ENCODE assay signal across 8 mouse cellular contexts in the genomic region with DNA sequence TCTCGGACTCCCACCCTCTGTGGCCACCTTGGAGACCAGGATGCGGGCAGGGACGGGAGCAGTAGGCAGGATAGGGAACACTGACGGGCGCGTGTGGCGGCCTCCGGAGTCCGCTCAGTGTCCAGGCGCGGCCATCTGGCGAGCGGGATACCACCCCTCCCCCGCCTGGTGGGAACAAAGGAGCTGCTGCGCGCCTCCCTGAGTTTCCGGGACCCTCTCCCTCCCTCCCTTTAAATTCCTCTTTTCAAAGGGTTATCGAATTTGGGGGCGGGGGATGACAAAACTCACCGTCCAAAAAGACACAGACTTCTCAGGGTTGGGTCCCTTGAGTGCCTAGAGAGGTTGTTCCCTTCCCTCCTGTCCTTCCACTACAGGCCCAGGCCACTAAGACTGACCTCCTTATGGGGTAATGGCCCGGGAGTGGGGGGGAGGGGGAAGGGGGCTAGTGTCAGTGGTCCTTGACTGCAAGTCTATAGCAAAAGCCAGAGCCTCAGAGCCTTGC. TPM values are rescaled to one million over a fixed set of nuclear protein-coding genes. Genes with fewer than 3 reads are reported as not detected.
DNase-seq lines count a peak whose midpoint lies in the region; ATAC-seq and TF ChIP-seq lines count a peak whose summit lies in the region.

No protein-coding gene starts in this region.

- peaks cover 71% of the 10 kb centered on the region for H3K4me1 ChIP-seq in heart, embryonic 10.5 days
- peaks cover 69% of the 10 kb centered on the region for H3K4me1 ChIP-seq in E14TG2a.4 (replicated peaks; ENCODE audit: low read depth, low read length)
- H3K4me1 ChIP-seq in forebrain, embryonic 12.5 days, result peaks cover 51% of the 10 kb centered on the region
- H3K4me1 ChIP-seq in liver, embryonic 13.5 days (replicated peaks), result peaks cover 54% of the 10 kb centered on the region

- H3K36me3 ChIP-seq in heart, embryonic 10.5 days, result peaks cover 26% of the 10 kb centered on the region
- H3K36me3 ChIP-seq in E14TG2a.4 (ENCODE audit: insufficient read depth, low read length), result peaks cover 34% of the 10 kb centered on the region
- peaks cover 25% of the 10 kb centered on the region for H3K36me3 ChIP-seq in forebrain, embryonic 12.5 days (replicated peaks)
- H3K36me3 ChIP-seq in liver, embryonic 13.5 days, result peaks cover 28% of the 10 kb centered on the region

- H3K4me3 ChIP-seq in heart, embryonic 10.5 days, result peak overlapping the region; percentile 84
- H3K4me3 ChIP-seq in E14TG2a.4 (replicated peaks; ENCODE audit: low read length), result peak overlapping the region; percentile 96
- H3K4me3 ChIP-seq in forebrain, embryonic 12.5 days (replicated peaks), result peak overlapping the region; percentile 90
- H3K4me3 ChIP-seq in liver, embryonic 13.5 days (replicated peaks), result peak overlapping the region; percentile 75

- no peak for DNase-seq in heart, embryonic 10.5 days (ENCODE audit: low spot score)
- DNase-seq in heart, postnatal 10 days, result no peak
- no peak for DNase-seq in liver, embryonic 13.5 days
- DNase-seq in frontal cortex, postnatal 14 days (ENCODE audit: low spot score in 2 of 2), result no peak
- no peak for DNase-seq in urinary bladder, postnatal 36 days (ENCODE audit: low spot score in 2 of 2)
- no peak for DNase-seq in spleen, postnatal 14 days (ENCODE audit: low spot score in 2 of 2)

- peak overlapping the region; percentile 96 for H3K9ac ChIP-seq in forebrain, embryonic 12.5 days
- peak overlapping the region; percentile 86 for H3K9ac ChIP-seq in liver, embryonic 13.5 days

- intact Hi-C loops in heart, postnatal 10 days (cut with DNase I), result loop anchor here (5.0 kb wide), 1 partner anchor 82 kb away; no protein-coding TSS in a partner anchor

- WGBS in heart, embryonic 10.5 days, result under 1% methylated on average over 21 of the region's 21 CpGs
- under 1% methylated on average over 21 of the region's 21 CpGs for WGBS in forebrain, embryonic 12.5 days
- 1% methylated on average over 21 of the region's 21 CpGs for WGBS in liver, embryonic 13.5 days (ENCODE audit: insufficient replicate concordance)

- peak overlapping the region; percentile 95 for H3K27ac ChIP-seq in heart, embryonic 10.5 days
- H3K27ac ChIP-seq in forebrain, embryonic 12.5 days, result peak overlapping the region; percentile 99
- peak overlapping the region; percentile 77 for H3K27ac ChIP-seq in liver, embryonic 13.5 days

- TF ChIP-seq CTCF in E14TG2a.4 (conservative IDR thresholded peaks at IDR 0.05; ENCODE audit: low read length), result no peak

- no peaks in the 10 kb centered on the region for H3K27me3 ChIP-seq in heart, embryonic 10.5 days (ENCODE audit: insufficient read depth, poor library complexity, severe bottlenecking)
- no peaks in the 10 kb centered on the region for H3K27me3 ChIP-seq in E14TG2a.4 (ENCODE audit: insufficient read depth, low read length)
- H3K27me3 ChIP-seq in forebrain, embryonic 12.5 days, result no peaks in the 10 kb centered on the region
- H3K27me3 ChIP-seq in liver, embryonic 13.5 days, result no peaks in the 10 kb centered on the region

- H3K9me3 ChIP-seq in heart, embryonic 10.5 days, result no peaks in the 10 kb centered on the region
- no peaks in the 10 kb centered on the region for H3K9me3 ChIP-seq in E14TG2a.4 (ENCODE audit: low read length)
- no peaks in the 10 kb centered on the region for H3K9me3 ChIP-seq in forebrain, embryonic 12.5 days
- no peaks in the 10 kb centered on the region for H3K9me3 ChIP-seq in liver, embryonic 13.5 days (replicated peaks)

- ATAC-seq in forebrain, embryonic 12.5 days (ENCODE audit: low FRiP score), result peak; percentile 22
- ATAC-seq in liver, embryonic 13.5 days (ENCODE audit: low read depth), result no peak

- H3K4me2 ChIP-seq in forebrain, embryonic 12.5 days, result peak overlapping the region; percentile 98
- H3K4me2 ChIP-seq in liver, embryonic 13.5 days, result peak overlapping the region; percentile 98

RNA-seq across cellular contexts. Expression of gene Fasn, which starts 0.5 kb away (rescaled TPM):
- polyA plus RNA-seq in heart, embryonic 10.5 days (2016; fragmentation: Nextera tagmentation; extraction: Ambion mirVana), result 55.2 and 74.9 TPM in 2 replicates
- 10 to 100 TPM; 27.4 to 33.8 TPM for total RNA-seq in heart, postnatal 10 days (2021)
- 118 and 139 TPM in 2 replicates for polyA plus RNA-seq in forebrain, embryonic 12.5 days (2016; fragmentation: Nextera tagmentation; extraction: Ambion mirVana)
- polyA plus RNA-seq in liver, embryonic 13.5 days (2015; fragmentation: Nextera tagmentation; extraction: Ambion mirVana), result 15.3 and 17.9 TPM in 2 replicates

RNA-seq across cellular contexts. Expression of gene Dus1l, which starts 28.6 kb away (rescaled TPM):
- 70.5 and 88.8 TPM in 2 replicates for polyA plus RNA-seq in heart, embryonic 10.5 days (2016; fragmentation: Nextera tagmentation; extraction: Ambion mirVana)
- 10 to 100 TPM; 33.1 to 34.8 TPM for total RNA-seq in heart, postnatal 10 days (2021)
- polyA plus RNA-seq in forebrain, embryonic 12.5 days (2016; fragmentation: Nextera tagmentation; extraction: Ambion mirVana), result 67.9 and 69.6 TPM in 2 replicates
- polyA plus RNA-seq in liver, embryonic 13.5 days (2015; fragmentation: Nextera tagmentation; extraction: Ambion mirVana), result 82.6 and 86.2 TPM in 2 replicates

RNA-seq across cellular contexts. Expression of gene Gps1, which starts 40.8 kb away (rescaled TPM):
- 184 and 208 TPM in 2 replicates for polyA plus RNA-seq in heart, embryonic 10.5 days (2016; fragmentation: Nextera tagmentation; extraction: Ambion mirVana)
- total RNA-seq in heart, postnatal 10 days (2021), result 10 to 100 TPM; 61.7 to 69.1 TPM
- 246 and 247 TPM in 2 replicates for polyA plus RNA-seq in forebrain, embryonic 12.5 days (2016; fragmentation: Nextera tagmentation; extraction: Ambion mirVana)
- polyA plus RNA-seq in liver, embryonic 13.5 days (2015; fragmentation: Nextera tagmentation; extraction: Ambion mirVana), result 102 and 104 TPM in 2 replicates

RNA-seq across cellular contexts. Expression of gene Rfng, which starts 40.8 kb away (rescaled TPM):
- 28.4 and 30.4 TPM in 2 replicates for polyA plus RNA-seq in heart, embryonic 10.5 days (2016; fragmentation: Nextera tagmentation; extraction: Ambion mirVana)
- total RNA-seq in heart, postnatal 10 days (2021), result 10 to 100 TPM; 12.2 to 12.5 TPM
- 58.1 and 63.7 TPM in 2 replicates for polyA plus RNA-seq in forebrain, embryonic 12.5 days (2016; fragmentation: Nextera tagmentation; extraction: Ambion mirVana)
- polyA plus RNA-seq in liver, embryonic 13.5 days (2015; fragmentation: Nextera tagmentation; extraction: Ambion mirVana), result 11.2 and 15.4 TPM in 2 replicates
